Mouse (Mus musculus): Measurements from ENCODE around the gene Evi5l.

Evi5l gene

DNA sequence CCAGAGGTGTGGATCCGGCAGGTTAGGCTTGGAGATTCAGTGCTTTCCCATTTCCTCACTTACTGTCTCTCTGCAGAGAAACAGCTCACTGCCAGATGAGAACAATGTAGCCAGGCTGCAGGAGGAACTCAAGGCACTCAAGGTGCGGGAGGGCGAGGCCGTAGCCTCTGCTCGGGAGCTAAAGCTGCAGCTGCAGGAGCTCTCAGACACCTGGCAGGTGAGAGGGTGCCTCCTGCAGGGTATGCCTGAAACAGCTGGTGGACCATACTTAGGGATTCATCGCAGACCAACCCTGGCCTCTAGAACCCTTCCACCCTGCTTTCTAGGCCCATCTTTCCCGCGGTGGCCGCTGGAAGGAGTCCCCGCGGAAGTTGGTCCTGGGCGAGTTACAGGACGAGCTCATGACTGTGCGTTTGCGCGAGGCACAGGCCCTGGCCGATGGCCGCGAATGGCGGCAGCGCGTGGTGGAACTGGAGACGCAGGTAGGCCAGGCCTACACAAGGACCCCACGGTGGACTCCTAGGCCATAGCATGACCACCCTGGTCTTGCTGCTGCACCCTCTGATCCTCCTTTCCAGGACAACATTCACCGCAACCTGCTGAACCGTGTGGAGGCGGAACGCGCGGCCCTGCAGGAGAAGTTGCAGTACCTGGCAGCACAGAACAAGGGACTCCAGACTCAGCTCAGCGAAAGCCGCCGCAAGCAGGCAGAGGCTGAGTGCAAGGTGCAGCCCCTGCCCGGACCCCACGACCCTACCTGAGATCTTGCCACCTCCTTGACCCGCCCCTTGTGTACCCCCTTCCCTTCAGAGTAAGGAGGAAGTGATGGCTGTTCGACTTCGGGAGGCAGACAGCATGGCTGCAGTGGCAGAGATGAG lies 39.1 kb downstream of the Evi5l start:
- no peak for DNase-seq

DNA sequence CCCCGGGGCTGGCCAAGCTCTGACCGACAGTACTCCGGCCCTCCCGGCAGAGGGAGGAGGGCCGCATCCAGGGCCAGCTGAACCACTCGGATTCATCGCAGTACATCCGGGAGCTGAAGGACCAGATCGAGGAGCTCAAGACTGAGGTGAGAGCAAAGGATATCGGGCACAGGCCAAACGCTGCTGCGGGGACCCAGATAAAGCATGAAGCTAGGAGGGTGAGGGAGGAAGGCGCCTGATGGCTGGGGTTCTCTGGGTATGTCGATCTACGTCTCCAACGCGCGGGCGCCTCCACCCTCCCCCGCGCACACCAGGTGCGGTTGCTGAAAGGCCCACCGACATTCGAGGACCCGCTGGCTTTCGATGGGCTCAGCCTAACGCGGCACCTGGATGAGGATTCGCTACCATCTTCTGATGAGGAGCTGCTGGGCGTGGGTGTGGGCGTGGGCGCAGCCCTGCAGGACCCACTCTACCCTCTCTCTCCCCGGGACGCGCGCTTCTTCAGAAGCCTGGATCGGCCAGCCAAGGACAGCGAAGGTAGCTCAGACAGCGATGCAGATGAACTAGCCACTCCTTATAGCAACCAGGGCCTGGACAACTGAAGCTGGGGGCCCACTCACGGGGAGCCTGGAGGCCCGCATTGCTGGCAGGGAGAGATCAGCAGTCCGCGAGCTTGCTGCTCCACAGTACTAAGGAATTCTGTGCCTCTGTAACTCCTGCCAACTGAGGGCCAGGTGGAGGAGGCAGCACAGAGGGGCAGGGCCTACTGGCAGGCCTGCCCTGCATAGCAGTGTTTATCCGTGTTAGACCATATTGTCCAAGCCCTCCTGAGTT lies 40.0 kb downstream of the Evi5l start:
- peak; percentile 47 for DNase-seq

GRCm38 (mm10) chr8:4207016-4207350 lies 40.6 kb downstream of the Evi5l start:
- no peak for DNase-seq

- no peak for DNase-seq
These were observed 44.7 kb downstream of the Evi5l start for GRCm38 (mm10) chr8:4211097-4211496.

DNA sequence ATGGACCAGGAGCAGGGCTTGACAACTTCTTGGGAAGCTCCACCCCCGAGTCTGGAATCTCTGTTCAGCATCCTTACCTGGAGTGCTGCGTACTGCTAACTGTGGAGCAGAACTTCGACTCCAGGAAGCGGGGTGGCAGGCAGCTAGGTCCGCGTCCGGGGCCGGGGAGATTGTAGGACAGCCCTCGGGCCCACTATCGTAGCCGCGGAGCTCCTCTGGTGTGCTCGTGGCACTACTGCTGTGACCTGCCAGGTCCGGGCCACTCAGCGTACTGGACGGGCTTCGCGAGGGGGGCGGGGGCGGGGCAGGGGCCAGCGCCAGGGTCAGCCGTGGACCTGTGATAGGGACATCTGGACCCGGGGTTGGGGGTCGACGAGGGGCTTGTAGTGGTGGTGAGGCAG lies 46.4 kb downstream of the Evi5l start:
- peak; percentile 15 for DNase-seq

DNA sequence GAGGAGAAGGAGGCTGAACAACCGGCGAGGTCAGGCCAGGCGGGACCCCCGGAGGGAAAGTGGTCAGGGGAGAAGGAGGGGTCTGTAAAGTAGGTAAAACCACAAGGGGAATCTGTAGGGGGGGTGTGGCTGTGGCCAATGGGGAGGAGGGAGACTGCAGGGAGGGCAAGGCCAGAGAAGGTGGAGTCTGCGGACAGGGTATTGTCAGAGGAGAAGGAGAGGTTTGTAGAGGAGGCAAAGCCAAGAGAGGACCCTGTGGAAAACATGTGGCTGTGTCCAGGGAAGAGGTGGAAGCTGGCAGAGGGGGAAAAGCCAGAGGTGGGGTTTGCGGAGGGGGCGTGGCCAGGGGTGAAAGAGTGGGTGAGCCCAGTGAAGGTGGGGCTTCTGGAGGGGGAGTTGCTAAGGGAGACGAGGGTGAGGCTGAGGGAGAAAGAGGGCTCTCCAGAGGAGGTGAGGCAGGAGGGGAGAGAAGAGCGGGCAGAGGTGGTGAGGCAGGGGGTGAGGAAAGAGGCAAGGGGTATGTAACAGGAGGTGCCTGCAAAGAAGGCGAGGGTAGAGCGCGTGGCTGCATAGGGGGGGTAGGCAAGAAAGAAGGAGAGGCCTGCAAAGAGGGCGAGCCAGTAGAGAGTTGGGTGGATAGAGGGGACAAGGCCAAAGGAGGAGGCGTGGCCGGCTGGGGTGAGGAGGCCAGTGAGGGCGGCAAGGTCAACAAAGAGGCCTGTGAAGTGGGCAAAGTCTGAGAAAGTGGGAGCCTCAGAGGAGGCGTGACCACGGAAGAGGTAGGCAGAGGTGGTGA lies 47.0 kb downstream of the Evi5l start:
- peak; percentile 71 for DNase-seq

- peak; percentile 73 for DNase-seq
These were observed 47.9 kb downstream of the Evi5l start for GRCm38 (mm10) chr8:4214006-4214980.

DNA sequence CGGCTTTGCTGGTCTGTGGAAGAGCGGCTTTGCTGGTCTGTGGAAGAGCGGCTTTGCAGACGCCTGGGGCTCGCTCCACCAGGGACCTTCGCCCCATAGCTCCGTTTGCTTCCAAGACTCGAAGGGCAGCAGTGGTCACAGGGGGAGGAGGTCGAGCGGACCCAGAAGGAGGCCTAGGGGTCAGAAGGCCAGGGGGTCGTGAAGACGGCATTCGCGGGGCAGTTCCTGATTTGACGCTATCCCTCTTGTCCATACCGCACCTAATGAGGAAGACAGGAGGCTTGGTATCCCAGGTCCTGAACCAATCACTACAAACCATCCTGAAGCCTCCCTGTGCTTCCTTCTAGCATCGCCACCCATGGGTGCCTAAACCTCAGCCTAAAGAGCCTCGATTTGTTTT lies 49.9 kb downstream of the Evi5l start:
- DNase-seq: no peak

GRCm38 (mm10) chr8:4216791-4217621 lies 50.6 kb downstream of the Evi5l start, which contains the start of gene Prr36:
TSS of gene Prr36 (minus strand) at chr8:4217459.
- no peak for DNase-seq

- no peak for DNase-seq
These were observed 53.2 kb downstream of the Evi5l start for GRCm38 (mm10) chr8:4219617-4220016.

- DNase-seq: no peak
These were observed 55.7 kb downstream of the Evi5l start for GRCm38 (mm10) chr8:4222059-4222458.

GRCm38 (mm10) chr8:4226323-4226722 lies 60.0 kb downstream of the Evi5l start:
- DNase-seq: no peak

DNA sequence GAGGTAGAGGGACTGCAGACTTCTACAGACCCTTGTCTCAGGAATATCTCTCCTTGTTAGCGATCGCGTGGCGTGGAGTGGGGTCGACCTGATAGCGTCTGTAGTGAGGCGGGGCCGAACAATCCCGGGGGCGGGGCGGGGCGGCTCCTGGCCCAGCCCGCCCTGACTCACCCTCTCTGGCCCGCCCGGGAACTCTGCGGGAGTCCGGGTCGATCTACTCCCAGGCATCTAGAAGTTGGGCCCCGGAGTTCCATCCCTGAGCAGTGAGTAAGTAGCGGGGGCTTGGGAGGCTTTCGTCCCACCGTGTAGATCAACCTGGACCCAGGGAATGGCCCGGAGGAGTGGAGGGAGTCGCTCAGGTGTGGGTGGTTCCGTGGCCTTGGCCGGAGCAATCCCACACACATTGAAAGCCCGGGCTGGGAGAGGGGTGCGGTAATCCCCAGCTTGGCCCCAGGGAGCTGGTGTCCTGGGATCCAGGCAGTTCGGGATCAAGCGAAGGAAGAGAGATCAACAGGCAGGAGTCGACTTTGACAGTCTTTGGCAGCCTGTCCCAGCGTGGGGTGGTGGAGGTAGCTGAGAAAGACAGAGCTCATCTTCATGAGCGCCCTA lies 60.5 kb downstream of the Evi5l start, which contains the start of gene Lrrc8e:
Lrrc8e (plus strand) TSS at position 89 of the 609 bp plus-strand sequence.
- DNase-seq: peak; percentile 47

- DNase-seq: no peak
These were observed 61.6 kb downstream of the Evi5l start for GRCm38 (mm10) chr8:4227919-4228318.

DNA sequence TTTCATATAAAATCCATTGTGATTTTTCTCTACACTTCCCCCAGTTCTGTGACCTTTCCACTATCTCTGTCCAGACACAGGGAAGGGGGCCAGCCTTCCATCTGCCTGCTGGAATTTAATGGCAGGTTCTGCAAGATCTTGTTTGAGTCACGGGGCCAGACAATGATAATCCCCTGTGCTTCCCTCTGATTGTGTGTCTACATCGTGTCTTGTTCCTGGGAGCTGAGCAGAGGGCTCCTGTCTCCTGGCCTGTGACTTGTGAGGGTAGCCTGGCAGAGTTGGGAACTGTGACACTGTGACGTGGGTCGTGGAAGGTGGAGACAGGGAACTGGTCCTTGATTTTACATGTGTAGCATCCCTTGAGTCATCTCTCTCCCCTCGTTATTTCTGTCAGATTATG lies 63.4 kb downstream of the Evi5l start:
- DNase-seq: no peak

DNA sequence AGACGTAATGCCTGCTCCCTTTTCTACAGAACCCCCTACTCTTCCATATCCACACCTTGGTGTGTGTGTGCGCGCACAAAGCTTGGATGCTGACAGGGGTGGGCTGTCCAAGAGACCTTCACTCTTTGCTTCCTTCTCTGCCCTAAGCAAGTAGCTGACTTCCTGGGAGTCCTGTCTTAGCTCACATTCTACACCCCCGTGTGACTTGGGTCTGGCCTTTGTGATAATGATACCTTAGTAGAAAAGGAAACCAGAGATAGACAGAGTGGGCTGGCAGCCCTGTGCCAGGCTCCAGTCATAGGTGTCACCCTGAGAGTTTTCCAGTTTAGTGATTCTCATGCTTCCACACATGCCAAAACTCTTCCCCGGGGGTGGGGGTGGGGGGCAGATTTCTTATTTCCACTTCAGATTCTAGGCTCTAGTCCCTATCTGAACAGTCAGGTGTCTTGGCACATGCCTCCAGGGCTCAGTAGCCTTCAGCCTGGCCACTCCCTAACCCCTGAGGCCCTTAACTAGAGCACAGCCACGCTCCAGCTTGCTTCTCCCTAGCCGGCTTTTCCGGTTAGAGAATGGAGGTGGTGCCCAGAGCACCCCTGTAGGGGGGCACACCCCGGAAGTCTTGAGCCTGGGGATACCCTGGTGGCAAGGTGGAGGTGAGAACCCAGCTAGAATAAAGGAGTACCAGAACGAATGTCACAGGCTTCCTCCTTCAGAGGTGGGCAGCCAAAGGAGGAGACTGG lies 64.4 kb downstream of the Evi5l start:
- no peak for DNase-seq

GRCm38 (mm10) chr8:4237814-4238433 lies 71.6 kb downstream of the Evi5l start:
- no peak for DNase-seq

DNA sequence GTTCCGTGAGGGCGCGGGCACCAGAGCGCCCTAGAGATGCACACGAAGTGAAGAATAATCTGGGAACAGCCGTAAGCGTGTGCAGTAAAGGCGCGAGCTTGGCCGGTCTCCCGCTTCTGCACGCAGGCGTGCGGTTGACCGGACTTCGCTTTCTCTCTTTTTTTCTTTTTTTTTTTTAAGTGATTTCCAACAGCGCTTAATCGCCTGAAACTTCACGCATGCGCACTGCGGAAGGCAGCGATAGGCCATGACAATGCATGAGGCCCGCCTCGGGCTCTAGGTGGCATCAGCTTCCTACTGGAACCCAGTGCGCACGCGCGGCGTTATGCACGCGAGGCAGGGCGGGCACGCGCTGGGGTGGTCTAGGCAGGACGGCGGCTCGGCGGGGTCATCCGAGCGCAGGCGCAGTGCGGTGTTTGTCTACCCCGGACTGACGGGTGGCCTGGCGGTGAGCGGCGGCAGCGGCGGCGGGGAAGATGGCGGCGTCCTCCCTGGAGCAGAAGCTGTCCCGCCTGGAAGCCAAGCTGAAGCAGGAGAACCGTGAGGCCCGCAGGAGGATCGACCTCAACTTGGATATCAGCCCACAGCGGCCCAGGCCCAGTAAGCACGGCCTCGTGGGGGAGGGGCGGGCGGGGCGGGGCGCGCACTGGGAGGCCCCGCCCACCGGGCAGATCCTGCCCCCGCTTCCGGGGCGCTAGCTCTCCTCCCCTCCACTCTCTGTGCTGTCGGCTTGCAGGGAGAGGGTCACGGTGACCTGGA lies 72.2 kb downstream of the Evi5l start, which contains the start of the genes Map2k7 and Gm49320:
Map2k7 (plus strand) TSS at position 307 of the 759 bp plus-strand sequence.
Gm49320 (plus strand) TSS at position 432 of the 759 bp plus-strand sequence.
- DNase-seq: peak; percentile 100

Data from liver (tissue).